Mouse (Mus musculus): Measurements from ENCODE around the gene Amhr2. TPM values are rescaled to one million over a fixed set of nuclear protein-coding genes. Genes with fewer than 3 reads are reported as not detected.

Amhr2 gene
- polyA plus RNA-seq, 1 experiment from 2014 or later: 0.10 TPM

DNA sequence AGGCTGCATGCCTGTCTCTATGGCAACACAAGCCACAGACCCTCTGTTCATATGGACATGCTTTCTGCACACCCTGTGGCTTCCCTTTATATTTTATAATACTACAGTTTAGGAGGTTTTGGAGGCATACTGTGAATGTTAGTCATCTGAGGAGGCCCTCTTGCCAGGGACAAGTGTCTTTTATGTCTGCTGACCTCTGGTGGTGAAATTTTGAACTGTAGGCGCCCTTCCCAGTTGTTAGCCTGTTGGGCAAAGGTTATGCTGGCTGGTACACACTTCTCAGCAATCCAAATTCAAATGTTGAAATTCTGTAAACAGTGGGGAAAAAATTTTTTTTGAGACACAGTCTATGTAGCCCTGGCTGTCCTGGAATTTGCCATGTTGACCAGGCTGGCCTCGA is 2.7 kb upstream of the Amhr2 start:
- Histone ChIP-seq H3K9me3 (replicated peaks) (no peaks in the 10 kb centered on the region), H3K4me3 (no peak overlapping the region), H3K4me1 (peaks cover 9% of the 10 kb centered on the region), H3K36me3 (peaks cover 8% of the 10 kb centered on the region; the same call in 1 of the 2 replicates), H3K27me3 (ENCODE audit: low read depth, poor library complexity, severe bottlenecking) (no peaks in the 10 kb centered on the region), H3K27ac (replicated peaks) (no peak overlapping the region)
- peak; percentile 81 for DNase-seq (ENCODE audit: low spot score)
- 45% methylated on average over 2 of the region's 2 CpGs for WGBS

DNA sequence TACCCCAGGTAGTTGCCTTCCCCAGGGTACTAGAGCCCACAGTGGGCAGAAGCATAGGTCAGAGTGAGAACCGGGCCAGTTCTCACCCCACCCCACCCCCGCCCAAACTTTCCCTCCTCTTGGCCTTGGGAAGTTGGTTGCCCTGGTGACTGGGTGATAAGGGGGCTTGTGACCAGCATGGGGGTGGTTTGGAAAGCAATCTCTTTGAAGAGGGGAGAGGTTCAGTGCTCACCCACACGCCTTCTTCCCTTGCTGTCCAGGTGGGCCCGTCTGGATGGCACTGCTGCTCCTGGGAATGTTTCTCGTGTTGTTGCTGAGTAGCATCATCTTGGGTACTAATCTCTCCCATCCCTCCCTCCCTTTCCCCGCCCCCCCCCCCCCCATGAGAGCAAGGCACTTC is 1.3 kb downstream of the Amhr2 start:
- H3K4me3 ChIP-seq: no peak overlapping the region
- H3K4me1 ChIP-seq: peaks cover 11% of the 10 kb centered on the region
- no peak for DNase-seq (ENCODE audit: low spot score)
- no peaks in the 10 kb centered on the region for H3K27me3 ChIP-seq (ENCODE audit: low read depth, poor library complexity, severe bottlenecking)
- no peak overlapping the region for H3K27ac ChIP-seq (replicated peaks)
- H3K36me3 ChIP-seq: no peaks in the 10 kb centered on the region
- H3K9me3 ChIP-seq (replicated peaks): no peaks in the 10 kb centered on the region
- WGBS: 65% methylated on average over 5 of the region's 6 CpGs

DNA sequence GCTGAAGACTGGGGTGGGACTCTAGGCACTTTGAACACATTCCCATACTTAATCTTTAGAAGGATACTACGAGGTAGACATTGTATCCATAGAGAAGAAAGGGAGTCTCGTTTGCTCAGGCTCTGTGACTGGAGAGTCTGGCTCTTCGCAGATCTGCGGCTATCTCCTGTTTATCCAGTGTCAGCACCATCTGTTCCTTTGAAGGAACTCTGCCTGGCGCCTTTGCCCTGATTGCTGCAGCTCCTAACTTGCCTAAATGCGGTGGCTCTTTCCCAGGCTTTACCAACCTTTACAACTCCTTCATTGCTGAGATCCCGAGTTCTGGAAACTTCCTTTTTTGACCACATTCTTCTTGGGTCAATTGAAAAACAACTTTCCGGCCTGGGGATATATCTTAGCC is 4.2 kb downstream of the Amhr2 start:
- no peak for DNase-seq (ENCODE audit: low spot score)
- Histone ChIP-seq H3K27me3 (ENCODE audit: low read depth, poor library complexity, severe bottlenecking) (no peaks in the 10 kb centered on the region), H3K9me3 (replicated peaks) (no peaks in the 10 kb centered on the region), H3K36me3 (no peaks in the 10 kb centered on the region), H3K27ac (replicated peaks) (no peak overlapping the region), H3K4me1 (peaks cover 11% of the 10 kb centered on the region), H3K4me3 (no peak overlapping the region)
- 70% methylated on average over 8 of the region's 8 CpGs for WGBS

DNA sequence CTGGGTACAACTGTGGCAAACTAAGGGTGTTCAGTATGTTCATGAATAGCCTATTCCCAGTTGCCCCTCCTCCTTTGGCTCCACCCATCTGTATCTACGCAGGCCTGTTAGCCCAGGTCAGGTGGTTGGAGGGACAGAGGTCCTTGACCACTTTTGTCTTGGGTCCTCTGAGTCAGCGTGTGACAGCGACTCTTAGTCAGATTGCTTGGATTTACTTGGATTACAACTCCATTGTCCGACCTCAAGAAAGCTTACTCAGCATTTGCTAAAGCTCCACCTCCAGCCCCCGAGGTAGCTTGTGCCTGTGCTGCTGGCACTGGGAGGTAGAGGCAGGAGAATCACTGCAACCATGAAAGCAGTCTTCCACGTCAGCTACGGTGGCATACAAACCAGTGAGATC is 5.8 kb downstream of the Amhr2 start:
- H3K27me3 ChIP-seq (ENCODE audit: low read depth, poor library complexity, severe bottlenecking): no peaks in the 10 kb centered on the region
- H3K36me3 ChIP-seq: no peaks in the 10 kb centered on the region
- no peak for DNase-seq (ENCODE audit: low spot score)
- no peaks in the 10 kb centered on the region for H3K9me3 ChIP-seq (replicated peaks)
- no peak overlapping the region for H3K27ac ChIP-seq (replicated peaks)
- peaks cover 7% of the 10 kb centered on the region for H3K4me1 ChIP-seq
- no peak overlapping the region for H3K4me3 ChIP-seq
- 32% methylated on average over 7 of the region's 7 CpGs for WGBS

DNA sequence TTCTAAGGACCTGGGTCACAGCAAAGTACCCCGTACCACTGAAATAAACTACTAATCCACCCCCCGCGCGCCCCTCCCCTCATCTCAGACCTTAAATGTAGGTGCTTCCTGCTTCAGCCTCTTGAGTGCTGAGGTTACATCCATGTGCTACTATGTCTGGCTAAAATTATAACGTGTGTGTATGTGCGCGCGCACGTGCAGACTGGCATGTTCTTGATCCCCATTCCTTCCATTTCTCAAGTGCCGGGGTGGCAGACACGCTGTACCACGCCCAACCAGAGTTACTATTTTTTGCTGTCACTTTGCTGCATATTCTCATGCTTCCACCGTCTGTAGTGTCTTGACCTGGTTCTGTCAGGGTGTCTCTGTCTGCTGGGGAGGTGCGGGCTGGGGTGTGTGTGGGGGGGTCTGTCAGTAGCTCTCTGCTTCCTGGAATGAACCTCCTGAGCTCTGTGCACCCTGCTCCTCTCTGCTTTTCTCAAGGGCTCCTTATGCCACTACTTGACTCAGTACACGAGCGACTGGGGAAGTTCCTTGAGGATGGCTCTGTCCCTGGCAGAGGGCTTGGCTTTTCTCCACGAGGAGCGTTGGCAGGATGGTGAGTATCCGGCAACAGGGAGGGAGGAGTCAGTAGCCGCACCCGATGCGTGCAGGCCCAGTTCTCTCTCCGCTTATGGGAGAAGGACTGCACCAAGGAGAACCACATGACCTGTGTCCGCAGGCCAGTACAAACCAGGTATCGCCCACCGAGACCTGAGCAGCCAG is 6.7 kb downstream of the Amhr2 start:
- H3K4me3 ChIP-seq: no peak overlapping the region
- H3K9me3 ChIP-seq (replicated peaks): no peaks in the 10 kb centered on the region
- no peaks in the 10 kb centered on the region for H3K36me3 ChIP-seq
- no peaks in the 10 kb centered on the region for H3K27me3 ChIP-seq (ENCODE audit: low read depth, poor library complexity, severe bottlenecking)
- 82% methylated on average over 26 of the region's 26 CpGs for WGBS
- DNase-seq (ENCODE audit: low spot score): no peak
- 0 out of 2 replicates have a peak, but pooled peaks cover 2% of the 10 kb centered on the region for H3K4me1 ChIP-seq
- H3K27ac ChIP-seq (replicated peaks): no peak overlapping the region

DNA sequence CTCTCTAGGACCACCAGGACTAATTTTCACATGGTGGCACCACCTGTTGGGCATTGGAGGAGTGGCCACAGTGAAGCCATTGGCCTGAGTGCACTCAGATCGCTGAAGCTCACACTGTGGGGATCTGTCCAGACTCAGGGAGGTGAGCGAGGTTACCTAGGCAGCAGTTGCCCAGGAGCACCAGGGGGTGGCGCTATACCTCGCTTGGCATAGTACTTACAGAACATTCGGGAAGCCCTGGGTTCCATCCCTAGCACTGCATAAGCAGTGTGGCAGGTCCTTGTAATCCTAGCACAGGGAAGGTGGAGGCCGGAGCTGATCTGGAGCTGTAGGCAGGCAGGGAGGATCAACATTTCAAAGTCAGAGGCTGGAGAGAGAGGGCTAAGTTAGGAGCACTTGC is 10.8 kb downstream of the Amhr2 start:
- peak; percentile 27 for DNase-seq (ENCODE audit: low spot score)
- H3K9me3 ChIP-seq (replicated peaks): no peaks in the 10 kb centered on the region
- H3K4me1 ChIP-seq: peaks cover 28% of the 10 kb centered on the region
- H3K27me3 ChIP-seq (ENCODE audit: low read depth, poor library complexity, severe bottlenecking): no peaks in the 10 kb centered on the region
- no peaks in the 10 kb centered on the region for H3K36me3 ChIP-seq
- H3K27ac ChIP-seq (replicated peaks): no peak overlapping the region
- WGBS: 40% methylated on average over 6 of the region's 6 CpGs
- no peak overlapping the region for H3K4me3 ChIP-seq

DNA sequence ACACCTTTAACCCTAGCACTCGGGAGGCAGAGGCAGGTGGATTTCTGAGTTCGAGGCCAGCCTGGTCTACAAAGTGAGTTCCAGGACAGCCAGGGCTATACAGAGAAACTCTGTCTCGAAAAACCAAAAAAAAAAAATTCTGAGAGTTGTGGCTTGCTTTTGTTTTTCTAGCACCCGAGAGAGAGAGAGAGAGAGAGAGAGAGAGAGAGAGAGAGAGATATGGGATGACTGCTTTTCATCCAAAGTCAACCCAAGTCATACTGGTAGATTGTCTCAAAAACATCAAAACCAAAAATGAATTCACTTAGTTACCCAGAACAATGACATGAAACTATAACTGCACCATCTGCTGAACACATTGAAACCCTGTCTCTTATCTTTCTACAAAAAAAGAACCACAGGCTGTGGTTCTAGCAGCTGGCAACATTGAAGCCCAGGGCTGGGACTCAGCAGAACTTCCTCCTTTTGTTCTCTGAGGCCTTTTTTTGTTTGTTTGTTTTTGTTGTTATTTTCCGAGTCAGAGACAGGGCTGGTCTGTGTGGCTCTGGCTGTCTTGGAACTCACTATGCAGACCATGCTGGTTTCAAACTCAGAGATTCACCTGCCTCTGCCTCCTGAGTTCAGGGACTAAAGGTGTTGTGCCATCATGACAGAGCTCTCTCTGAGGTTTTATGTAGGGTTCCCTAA is 13.0 kb downstream of the Amhr2 start:
- DNase-seq (ENCODE audit: low spot score): no peak
- Histone ChIP-seq H3K9me3 (replicated peaks) (no peaks in the 10 kb centered on the region), H3K27ac (replicated peaks) (0 out of 2 replicates have a peak overlapping the region, but pooled peaks have one; percentile 66), H3K36me3 (peaks cover 9% of the 10 kb centered on the region; the same call in 1 of the 2 replicates), H3K4me1 (peaks cover 27% of the 10 kb centered on the region), H3K4me3 (peak overlapping the region; percentile 57), H3K27me3 (ENCODE audit: low read depth, poor library complexity, severe bottlenecking) (no peaks in the 10 kb centered on the region)
- WGBS: 80% methylated on average over 5 of the region's 5 CpGs

DNA sequence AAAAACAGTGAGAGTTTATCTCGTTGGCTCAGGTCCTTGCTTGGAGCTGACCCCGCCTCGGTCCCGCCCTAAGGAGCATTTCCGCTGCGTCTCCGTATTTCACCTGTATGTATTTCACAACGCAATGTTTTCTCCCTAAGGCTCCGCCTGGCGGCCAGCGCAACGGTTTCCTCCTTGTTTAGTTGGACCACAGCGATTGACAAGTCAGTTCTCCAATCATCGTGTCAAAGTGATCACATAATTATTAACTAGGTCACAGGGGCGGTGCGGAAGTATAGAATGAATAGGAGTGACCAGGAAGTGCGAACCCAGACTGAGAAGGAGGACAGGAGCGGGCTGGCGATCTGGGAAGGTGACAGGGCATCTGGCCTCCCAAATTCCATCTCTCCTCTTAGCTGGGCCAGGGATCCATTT is 13.7 kb downstream of the Amhr2 start, which contains the start of gene Prr13:
Gene Prr13 (plus strand): TSS at position 125 of the 414 bp plus-strand sequence.
- no peaks in the 10 kb centered on the region for H3K27me3 ChIP-seq (ENCODE audit: low read depth, poor library complexity, severe bottlenecking)
- peaks cover 16% of the 10 kb centered on the region for H3K36me3 ChIP-seq
- under 1% methylated on average over 19 of the region's 19 CpGs for WGBS
- peak; percentile 84 for DNase-seq (ENCODE audit: low spot score)
- H3K4me1 ChIP-seq: peaks cover 27% of the 10 kb centered on the region
- no peaks in the 10 kb centered on the region for H3K9me3 ChIP-seq (replicated peaks)
- H3K27ac ChIP-seq (replicated peaks): peak within 1 kb of the TSS; percentile 66; the same call in 1 of the 2 replicates
- peak within 1 kb of the TSS; percentile 57 for H3K4me3 ChIP-seq

DNA sequence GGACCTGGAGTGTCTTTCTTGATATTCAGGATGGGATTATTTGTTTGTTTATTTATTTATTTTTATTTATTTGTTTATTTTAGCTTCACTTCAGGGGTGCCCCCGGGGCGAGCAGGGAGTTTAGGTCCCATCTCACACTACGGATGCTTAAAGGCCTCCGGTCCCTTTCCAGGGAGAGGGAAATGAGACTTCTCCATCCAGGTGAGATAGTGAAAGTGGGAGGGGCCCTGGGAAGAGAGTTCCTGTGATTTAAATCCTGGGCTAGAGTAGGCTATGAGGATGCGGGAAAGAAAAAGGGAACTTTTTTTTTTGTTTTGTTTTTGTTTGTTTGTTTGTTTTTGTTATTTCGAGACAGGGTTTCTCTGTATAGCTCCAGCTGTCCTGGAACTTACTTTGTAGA is 14.2 kb downstream of the Amhr2 start:
- Histone ChIP-seq H3K27me3 (ENCODE audit: low read depth, poor library complexity, severe bottlenecking) (no peaks in the 10 kb centered on the region), H3K27ac (replicated peaks) (peak overlapping the region; percentile 66; the same call in 1 of the 2 replicates), H3K4me1 (peaks cover 27% of the 10 kb centered on the region), H3K36me3 (peaks cover 16% of the 10 kb centered on the region), H3K4me3 (peak overlapping the region; percentile 57), H3K9me3 (replicated peaks) (no peaks in the 10 kb centered on the region)
- DNase-seq (ENCODE audit: low spot score): no peak
- 37% methylated on average over 6 of the region's 6 CpGs for whole genome bisulfite sequencing

DNA sequence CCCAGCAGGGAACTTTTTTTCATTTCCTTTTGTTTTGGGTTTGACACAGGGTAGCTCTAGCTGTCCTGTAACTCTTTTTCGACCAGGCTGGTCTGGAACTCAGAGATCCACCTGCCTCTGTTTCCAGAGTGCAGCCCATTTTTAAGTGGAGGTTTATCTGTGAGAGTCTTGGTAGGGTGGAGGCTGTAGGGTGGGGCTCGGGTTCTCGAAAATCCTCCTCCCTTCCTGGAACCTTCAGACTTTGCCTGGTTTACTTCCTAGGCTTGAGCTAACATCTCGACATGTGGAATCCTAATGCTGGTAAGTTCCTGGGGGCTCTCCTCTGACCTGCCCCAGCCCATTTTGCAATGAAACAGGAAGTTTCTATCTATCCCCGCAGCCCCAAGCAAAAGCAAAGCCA is 14.7 kb downstream of the Amhr2 start:
- Histone ChIP-seq H3K27ac (replicated peaks) (no peak overlapping the region), H3K36me3 (peaks cover 16% of the 10 kb centered on the region), H3K9me3 (replicated peaks) (no peaks in the 10 kb centered on the region), H3K27me3 (ENCODE audit: low read depth, poor library complexity, severe bottlenecking) (no peaks in the 10 kb centered on the region), H3K4me1 (peaks cover 27% of the 10 kb centered on the region), H3K4me3 (peak overlapping the region; percentile 57)
- WGBS: 69% methylated on average over 5 of the region's 5 CpGs
- no peak for DNase-seq (ENCODE audit: low spot score)

DNA sequence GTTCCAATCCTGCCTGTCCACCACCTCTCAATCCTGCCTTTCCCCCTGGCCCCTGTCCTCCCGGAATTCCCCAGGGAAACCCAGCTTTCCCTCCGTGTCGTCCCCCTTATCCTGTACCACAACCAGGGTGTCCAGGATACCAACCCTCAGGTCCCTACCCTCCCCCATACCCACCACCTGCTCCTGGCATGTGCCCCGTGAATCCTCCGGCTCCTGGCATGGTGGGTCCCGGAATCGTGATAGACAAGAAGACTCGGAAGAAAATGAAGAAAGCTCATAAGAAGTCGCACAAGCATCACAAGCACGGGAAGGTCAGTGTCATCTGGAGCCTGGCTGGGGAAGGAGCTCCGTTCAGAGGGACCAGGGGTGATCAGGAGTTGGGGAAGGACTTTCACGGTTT is 15.2 kb downstream of the Amhr2 start:
- peak overlapping the region; percentile 57; the same call in 1 of the 2 replicates for H3K4me3 ChIP-seq
- 86% methylated on average over 12 of the region's 12 CpGs for WGBS
- peaks cover 27% of the 10 kb centered on the region for H3K4me1 ChIP-seq

DNA sequence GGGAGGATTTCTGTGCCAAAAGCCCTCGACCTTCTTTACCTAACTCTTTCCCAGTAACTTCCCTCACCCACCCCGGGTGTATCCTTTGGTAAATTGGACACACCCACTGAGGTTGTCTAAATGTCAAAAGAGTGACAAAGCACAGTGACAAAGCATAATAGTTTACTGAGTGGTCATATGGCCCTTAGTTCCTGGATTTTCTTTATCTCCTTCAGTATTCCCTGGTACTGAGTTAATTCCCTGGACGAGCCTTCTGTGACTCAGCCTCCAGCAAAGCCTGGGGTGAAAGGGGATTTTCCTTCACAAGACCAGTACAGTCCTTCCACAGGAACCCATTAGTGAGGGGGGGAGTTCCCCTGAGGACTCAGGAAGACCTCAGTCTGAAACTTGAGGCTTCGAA is 15.8 kb downstream of the Amhr2 start:
- 79% methylated on average over 4 of the region's 4 CpGs for whole genome bisulfite sequencing
- no peak for DNase-seq (ENCODE audit: low spot score)
- Histone ChIP-seq H3K27ac (replicated peaks) (no peak overlapping the region), H3K9me3 (replicated peaks) (no peaks in the 10 kb centered on the region), H3K4me3 (no peak overlapping the region), H3K36me3 (peaks cover 16% of the 10 kb centered on the region), H3K27me3 (ENCODE audit: low read depth, poor library complexity, severe bottlenecking) (no peaks in the 10 kb centered on the region), H3K4me1 (peaks cover 27% of the 10 kb centered on the region)

More for the DNA sequence above, 15.2 kb downstream of the Amhr2 start:
- Histone ChIP-seq H3K27ac (replicated peaks) (no peak overlapping the region), H3K36me3 (peaks cover 16% of the 10 kb centered on the region), H3K9me3 (replicated peaks) (no peaks in the 10 kb centered on the region), H3K27me3 (ENCODE audit: low read depth, poor library complexity, severe bottlenecking) (no peaks in the 10 kb centered on the region)
- DNase-seq (ENCODE audit: low spot score): no peak

All from midbrain, embryonic 10.5 days (tissue).